Comparison of ENCODE assay signal across 8 mouse cellular contexts in the genomic region with DNA sequence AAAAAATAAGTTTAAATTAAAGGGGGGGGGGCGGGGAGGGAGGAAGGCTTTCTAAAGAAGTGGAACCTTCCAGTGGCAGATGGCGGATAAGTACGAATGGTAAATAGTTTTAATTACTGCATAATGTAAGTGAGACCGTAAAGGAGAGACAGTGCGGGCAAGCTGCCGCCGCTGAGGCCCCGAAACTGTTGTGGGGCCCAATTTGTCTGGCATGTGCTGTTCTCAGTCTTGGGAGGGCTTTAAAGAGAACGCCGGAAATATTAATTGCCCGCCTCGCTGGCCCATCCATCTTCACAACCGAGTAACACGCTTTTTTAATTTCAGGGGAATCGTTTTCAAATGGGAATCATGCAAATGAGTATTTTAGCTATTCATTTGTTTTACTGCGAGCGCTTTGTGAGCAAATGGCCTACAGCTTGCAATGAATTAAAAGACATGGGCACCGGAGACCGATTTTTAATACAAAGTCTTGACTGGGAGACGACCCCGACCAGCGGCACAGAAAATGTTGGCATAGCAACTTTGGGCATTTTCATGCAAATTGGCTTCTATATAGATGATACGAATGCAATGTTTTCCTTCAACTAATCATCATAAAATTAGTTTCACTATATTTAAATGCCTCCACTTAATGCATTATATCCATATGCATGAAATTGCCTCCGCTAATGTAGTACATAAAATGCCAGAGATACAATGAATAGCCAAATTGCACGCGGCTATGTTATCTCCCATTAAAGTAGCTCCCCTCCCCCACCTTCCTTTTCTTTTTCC.
DNase-seq lines count a peak whose midpoint lies in the region; ATAC-seq and TF ChIP-seq lines count a peak whose summit lies in the region.

No protein-coding gene starts in this region.

- ATAC-seq in kidney, embryonic 16.5 days (ENCODE audit: low FRiP score, low TSS enrichment), result no peak
- no peak for ATAC-seq in embryonic facial prominence, embryonic 14.5 days (ENCODE audit: low read depth)
- ATAC-seq in hindbrain, postnatal 0 days, result 0 out of 2 replicates have a peak, but pooled peaks have one; percentile 41
- ATAC-seq in midbrain, embryonic 14.5 days (ENCODE audit: low FRiP score, low TSS enrichment), result no peak; the same call in 1 of the 2 replicates
- ATAC-seq in inflammation-experienced regulatory T-cells, adult 6 months, result no peak

- H3K27me3 ChIP-seq in kidney, embryonic 16.5 days (ENCODE audit: insufficient read depth, low read length), result no peaks in the 10 kb centered on the region
- H3K27me3 ChIP-seq in embryonic facial prominence, embryonic 14.5 days (replicated peaks; ENCODE audit: control insufficient read depth, insufficient read depth, low read length), result no peaks in the 10 kb centered on the region
- H3K27me3 ChIP-seq in hindbrain, postnatal 0 days (ENCODE audit: insufficient read depth, low read length), result no peaks in the 10 kb centered on the region
- H3K27me3 ChIP-seq in midbrain, embryonic 14.5 days (ENCODE audit: control insufficient read depth, insufficient read depth, low read length), result no peaks in the 10 kb centered on the region

- H3K27ac ChIP-seq in kidney, embryonic 16.5 days (ENCODE audit: low read length), result no peak overlapping the region
- no peak overlapping the region for H3K27ac ChIP-seq in embryonic facial prominence, embryonic 14.5 days (replicated peaks; ENCODE audit: low read depth, low read length)
- H3K27ac ChIP-seq in hindbrain, postnatal 0 days, result no peak overlapping the region
- H3K27ac ChIP-seq in midbrain, embryonic 14.5 days (replicated peaks; ENCODE audit: low read depth, low read length), result peak overlapping the region; percentile 45; the same call in 1 of the 2 replicates

- peaks cover 26% of the 10 kb centered on the region for H3K4me1 ChIP-seq in kidney, embryonic 16.5 days (ENCODE audit: insufficient read depth, low read length)
- peaks cover 29% of the 10 kb centered on the region for H3K4me1 ChIP-seq in embryonic facial prominence, embryonic 14.5 days (ENCODE audit: control insufficient read depth, insufficient read depth, low read length)
- peaks cover 8% of the 10 kb centered on the region for H3K4me1 ChIP-seq in hindbrain, postnatal 0 days (ENCODE audit: insufficient read depth, low read length)
- H3K4me1 ChIP-seq in midbrain, embryonic 14.5 days (ENCODE audit: control insufficient read depth, insufficient read depth, low read length), result peaks cover 26% of the 10 kb centered on the region

- peak overlapping the region; percentile 31 for H3K4me3 ChIP-seq in kidney, embryonic 16.5 days (ENCODE audit: low read length)
- H3K4me3 ChIP-seq in embryonic facial prominence, embryonic 14.5 days (ENCODE audit: low read depth, low read length), result peak overlapping the region; percentile 21
- H3K4me3 ChIP-seq in hindbrain, postnatal 0 days (ENCODE audit: low read length), result peak overlapping the region; percentile 23
- H3K4me3 ChIP-seq in midbrain, embryonic 14.5 days (replicated peaks; ENCODE audit: low read depth, low read length), result peak overlapping the region; percentile 15; the same call in 1 of the 2 replicates

- no peaks in the 10 kb centered on the region for H3K9me3 ChIP-seq in kidney, embryonic 16.5 days (ENCODE audit: low read length)
- H3K9me3 ChIP-seq in embryonic facial prominence, embryonic 14.5 days (ENCODE audit: control insufficient read depth, low read length), result no peaks in the 10 kb centered on the region
- 0 out of 2 replicates have a peak, but pooled peaks cover 2% of the 10 kb centered on the region for H3K9me3 ChIP-seq in hindbrain, postnatal 0 days (ENCODE audit: low read length)
- H3K9me3 ChIP-seq in midbrain, embryonic 14.5 days (ENCODE audit: control insufficient read depth, low read length), result no peaks in the 10 kb centered on the region

- whole genome bisulfite sequencing in kidney, embryonic 16.5 days, result 25% methylated on average over 26 of the region's 26 CpGs
- WGBS in embryonic facial prominence, embryonic 14.5 days, result 29% methylated on average over 26 of the region's 26 CpGs
- 7% methylated on average over 26 of the region's 26 CpGs for WGBS in hindbrain, postnatal 0 days
- 8% methylated on average over 26 of the region's 26 CpGs for WGBS in midbrain, embryonic 14.5 days

- no peaks in the 10 kb centered on the region for H3K36me3 ChIP-seq in kidney, embryonic 16.5 days (ENCODE audit: insufficient read depth, low read length)
- no peaks in the 10 kb centered on the region for H3K36me3 ChIP-seq in embryonic facial prominence, embryonic 14.5 days (ENCODE audit: control insufficient read depth, insufficient read depth, low read length)
- H3K36me3 ChIP-seq in hindbrain, postnatal 0 days (ENCODE audit: insufficient read depth, low read length), result no peaks in the 10 kb centered on the region
- H3K36me3 ChIP-seq in midbrain, embryonic 14.5 days (ENCODE audit: control insufficient read depth, insufficient read depth, low read length), result no peaks in the 10 kb centered on the region

- peak overlapping the region; percentile 35; the same call in 1 of the 2 replicates for H3K9ac ChIP-seq in kidney, embryonic 16.5 days (replicated peaks; ENCODE audit: low read length)
- H3K9ac ChIP-seq in embryonic facial prominence, embryonic 14.5 days (ENCODE audit: low read depth, low read length), result peak overlapping the region; percentile 41; the same call in 1 of the 2 replicates
- no peak overlapping the region for H3K9ac ChIP-seq in hindbrain, postnatal 0 days (replicated peaks; ENCODE audit: low read length)
- H3K9ac ChIP-seq in midbrain, embryonic 14.5 days (replicated peaks; ENCODE audit: low read length), result peak overlapping the region; percentile 29; the same call in 1 of the 2 replicates

- no peak for TF ChIP-seq CTCF in hindbrain, postnatal 0 days (IDR thresholded peaks at IDR 0.05; ENCODE audit: low read depth)

- H3K4me2 ChIP-seq in kidney, embryonic 16.5 days (replicated peaks; ENCODE audit: low read depth, low read length), result peak overlapping the region; percentile 50
- peak overlapping the region; percentile 52 for H3K4me2 ChIP-seq in embryonic facial prominence, embryonic 14.5 days (ENCODE audit: low read depth, low read length)
- peak overlapping the region; percentile 52 for H3K4me2 ChIP-seq in hindbrain, postnatal 0 days (ENCODE audit: low read depth, low read length)
- H3K4me2 ChIP-seq in midbrain, embryonic 14.5 days (ENCODE audit: low read length), result peak overlapping the region; percentile 55

- no peak for DNase-seq in kidney, adult 18-20 months
- DNase-seq in embryonic facial prominence, embryonic 14.5 days (ENCODE audit: low spot score), result peak; percentile 45
- DNase-seq in hindbrain, postnatal 0 days (ENCODE audit: low spot score), result peak; percentile 55
- peak; percentile 75 for DNase-seq in midbrain, embryonic 14.5 days
- DNase-seq in gastrocnemius, postnatal 25 days, result no peak
- DNase-seq in B cell, adult 2 months, result no peak

Comparison
In these comparisons a context has a peak if more than half of its experiments do, and no peak if none do; other contexts are left out.
1. DNase-seq: peak in embryonic facial prominence, embryonic 14.5 days (single experiment), hindbrain, postnatal 0 days (single experiment) and midbrain, embryonic 14.5 days (single experiment); none in kidney, adult 18-20 months (single experiment), gastrocnemius, postnatal 25 days (single experiment) and B cell, adult 2 months (0 of 2).
2. Peak in every context shown above with its lines, with median percentiles within 50 percentile points of each other: H3K4me2 ChIP-seq and H3K4me3 ChIP-seq.